Mouse (Mus musculus) midbrain, embryonic 11.5 days (tissue): ENCODE data around the gene Ogdh. TPM values are rescaled to one million over a fixed set of nuclear protein-coding genes. Genes with fewer than 3 reads are reported as not detected.
"Not testable (repeated sequence)": the region's sequence is repeated elsewhere in the genome, so short reads cannot be mapped to it uniquely, and the experiment has no call there.

Source experiments
- ATAC-seq: fragments of 200-750 bp; cut with Nextera tagmentation; 2 replicates; pipeline ENCODE4 v1.8.0; 2017; ENCODE audit warnings: moderate TSS enrichment, moderate library complexity; ENCODE audit not compliant: low FRiP score
- DNase-seq: peaks from one replicate; pipeline ENCODE4 v3.0.0; 2015; ENCODE audit warnings: low spot score; ENCODE audit errors: missing footprints
- H3K27ac ChIP-seq: fragments of 300-500 bp; sonication (generic); 2 replicates; pipeline ENCODE4 v1.5.1; 2014; ENCODE audit warnings: low read depth, low read length
- H3K27me3 ChIP-seq: fragments of 300-500 bp; sonication (generic); 2 replicates; pipeline ENCODE4 v1.6.1; 2014; ENCODE audit warnings: mild to moderate bottlenecking, low read length, moderate library complexity, mixed read lengths; ENCODE audit not compliant: control insufficient read depth, insufficient read depth
- H3K36me3 ChIP-seq: fragments of 300-500 bp; sonication (generic); 2 replicates; pipeline ENCODE4 v1.6.1; 2014; ENCODE audit warnings: mild to moderate bottlenecking, low read length, moderate library complexity, mixed read lengths; ENCODE audit not compliant: control insufficient read depth, insufficient read depth
- H3K4me1 ChIP-seq: fragments of 300-500 bp; sonication (generic); 2 replicates; pipeline ENCODE4 v1.6.1; 2014; ENCODE audit warnings: low read length; ENCODE audit not compliant: control insufficient read depth, insufficient read depth
- H3K4me2 ChIP-seq: fragments of 300-500 bp; sonication (generic); 2 replicates; pipeline ENCODE4 v1.6.1; 2014; ENCODE audit warnings: mild to moderate bottlenecking, moderate library complexity
- H3K4me3 ChIP-seq: fragments of 300-500 bp; sonication (generic); 2 replicates; pipeline ENCODE4 v1.5.1; 2014; ENCODE audit warnings: low read depth, low read length
- H3K9ac ChIP-seq: fragments of 300-500 bp; sonication (generic); 2 replicates; pipeline ENCODE4 v1.6.1; 2014; ENCODE audit warnings: low read length
- H3K9me3 ChIP-seq: fragments of 300-500 bp; sonication (generic); 2 replicates; pipeline ENCODE4 v1.6.1; 2016; ENCODE audit warnings: low read length; ENCODE audit not compliant: control insufficient read depth
- WGBS: fragments of 180-500 bp; shearing (Covaris S2); extraction: QIAGEN DNeasy Blood & Tissue Kit; methylation state at CpG from one replicate; pipeline ENCODE4 v1.1.7; 2014; 5-methylcytosine and 5-hydroxymethylcytosine counted together
- polyA plus RNA-seq: library from polyadenylated mRNA; unstranded; fragments of >200 nt; fragmentation: Nextera tagmentation; extraction: Ambion mirVana; gene quantifications from 2 replicates; pipeline ENCODE4 v1.2.1, GENCODE M21; 2014

The Ogdh gene
- polyA plus RNA-seq, 1 experiment from 2014 or later, result 80.4 TPM

DNA sequence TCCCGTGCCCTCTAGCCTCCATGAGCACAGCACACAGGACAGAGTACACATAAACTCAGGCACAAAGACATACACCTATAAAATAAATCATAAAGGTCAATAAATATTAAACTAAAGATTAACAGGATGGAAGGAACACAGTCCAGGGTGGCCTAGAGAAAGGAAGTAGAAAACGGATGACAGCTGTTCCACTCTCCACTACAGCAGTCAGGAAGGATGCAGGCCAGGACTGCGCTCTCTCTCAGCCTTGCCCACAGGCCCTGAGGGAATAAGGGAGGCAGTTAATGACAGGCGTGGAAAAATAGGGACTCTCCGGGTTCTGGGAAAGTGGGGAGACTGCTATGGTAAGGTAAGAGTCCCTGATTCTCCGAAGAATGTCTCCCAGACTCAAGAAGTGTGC, 75.0 kb downstream of the Ogdh start:
- Histone ChIP-seq H3K27ac (no peak overlapping the region), H3K4me3 (no peak overlapping the region), H3K4me2 (no peak overlapping the region), H3K27me3 (no peaks in the 10 kb centered on the region), H3K9ac (no peak overlapping the region), H3K36me3 (no peaks in the 10 kb centered on the region), H3K9me3 (no peaks in the 10 kb centered on the region), H3K4me1 (no peaks in the 10 kb centered on the region)
- WGBS, result 80% methylated on average over 6 of the region's 6 CpGs
- no peak for ATAC-seq
- no peak for DNase-seq

DNA sequence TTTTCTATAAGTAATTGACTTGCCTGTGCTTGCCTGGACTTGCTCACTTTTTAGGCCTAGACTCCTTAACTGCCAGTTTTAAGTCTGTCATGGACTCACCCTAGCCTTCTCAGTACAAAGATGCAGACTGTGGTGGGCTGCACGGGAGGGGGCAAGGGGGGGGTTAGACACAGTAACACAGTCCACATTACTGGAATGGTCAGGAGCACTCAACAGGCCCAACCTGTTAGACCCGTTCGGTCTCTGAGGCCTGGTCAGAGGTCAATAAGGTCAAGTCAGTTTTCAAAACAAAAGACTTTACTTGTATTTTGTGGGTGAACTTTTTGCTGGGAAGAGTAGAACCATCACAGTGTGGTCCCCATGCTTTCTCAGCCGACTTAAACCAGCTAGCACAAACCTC, 75.7 kb downstream of the Ogdh start:
- no peak overlapping the region for H3K27ac ChIP-seq
- H3K9me3 ChIP-seq, result no peaks in the 10 kb centered on the region
- H3K4me2 ChIP-seq, result no peak overlapping the region
- no peak overlapping the region for H3K9ac ChIP-seq
- H3K4me1 ChIP-seq, result no peaks in the 10 kb centered on the region
- H3K4me3 ChIP-seq, result no peak overlapping the region
- DNase-seq (no peak), ATAC-seq (no peak)
- H3K27me3 ChIP-seq, result no peaks in the 10 kb centered on the region
- no peaks in the 10 kb centered on the region for H3K36me3 ChIP-seq
- WGBS, result 74% methylated on average over 4 of the region's 4 CpGs

DNA sequence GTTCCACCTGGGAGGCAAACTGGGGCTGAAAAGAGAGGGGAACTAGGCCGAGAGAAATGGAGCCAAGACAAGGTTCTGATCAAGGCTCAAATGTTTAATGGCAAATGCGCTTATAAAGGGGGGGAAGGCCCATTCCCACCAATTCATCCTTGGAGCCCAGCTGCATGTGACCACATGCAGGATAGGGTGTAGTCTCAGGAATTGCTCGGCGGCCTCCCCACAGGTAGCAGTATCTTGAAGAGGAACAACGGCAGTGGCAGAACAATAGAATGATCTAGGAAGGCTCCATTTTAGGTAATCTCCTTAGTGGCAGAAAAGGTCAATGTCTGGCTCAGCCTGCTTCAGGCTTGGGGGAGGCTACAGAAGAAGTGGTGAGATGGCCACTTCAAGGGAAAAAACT, 76.6 kb downstream of the Ogdh start:
- not testable (repeated sequence) for H3K4me2 ChIP-seq, H3K4me3 ChIP-seq, ATAC-seq, H3K9ac ChIP-seq, H3K27me3 ChIP-seq, H3K9me3 ChIP-seq, DNase-seq, H3K27ac ChIP-seq, H3K4me1 ChIP-seq, H3K36me3 ChIP-seq
- WGBS, result 86% methylated on average over 5 of the region's 5 CpGs

DNA sequence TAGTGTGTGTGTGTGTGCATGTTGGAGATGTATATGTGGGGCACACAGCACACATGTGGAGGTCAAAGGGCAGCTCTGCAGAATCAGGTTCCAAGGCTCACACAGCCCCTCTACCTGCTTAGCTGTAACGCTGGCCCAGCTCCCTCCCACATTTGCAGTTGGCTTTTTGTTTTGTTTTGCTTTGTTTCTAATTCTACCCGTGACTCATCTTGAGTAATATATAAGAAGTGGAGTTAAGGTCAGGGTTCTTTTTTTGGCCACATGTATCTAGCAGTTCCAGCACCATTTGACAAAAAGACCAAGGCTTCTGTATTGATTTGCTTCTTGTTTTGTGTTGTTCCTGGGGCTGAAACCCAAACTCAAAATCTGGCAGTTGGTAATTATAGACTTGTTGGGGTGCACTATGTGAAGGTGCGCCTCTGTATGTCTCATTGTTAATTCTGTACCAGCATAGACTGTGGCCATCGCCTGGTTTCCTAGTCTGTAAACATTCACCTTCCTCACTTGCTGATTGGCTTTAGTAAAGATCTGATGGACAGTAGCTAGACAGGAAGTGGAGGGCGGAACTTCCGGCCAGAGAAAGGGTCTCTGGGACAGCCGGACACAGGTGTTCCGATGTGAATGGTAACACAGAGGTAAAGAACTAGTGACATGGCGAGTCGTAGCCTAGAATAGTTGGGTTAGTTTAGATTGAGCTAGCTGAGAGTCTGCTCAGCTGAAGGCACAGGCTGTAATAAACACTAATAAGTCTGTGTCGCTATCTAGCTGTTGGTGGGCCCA, 80.1 kb downstream of the Ogdh start:
- Histone ChIP-seq H3K36me3 (no peaks in the 10 kb centered on the region), H3K4me2 (no peak overlapping the region), H3K4me3 (no peak overlapping the region), H3K9me3 (no peaks in the 10 kb centered on the region), H3K27me3 (no peaks in the 10 kb centered on the region), H3K4me1 (no peaks in the 10 kb centered on the region), H3K27ac (no peak overlapping the region), H3K9ac (no peak overlapping the region)
- 87% methylated on average over 11 of the region's 11 CpGs for WGBS
- ATAC-seq (no peak), DNase-seq (no peak)

DNA sequence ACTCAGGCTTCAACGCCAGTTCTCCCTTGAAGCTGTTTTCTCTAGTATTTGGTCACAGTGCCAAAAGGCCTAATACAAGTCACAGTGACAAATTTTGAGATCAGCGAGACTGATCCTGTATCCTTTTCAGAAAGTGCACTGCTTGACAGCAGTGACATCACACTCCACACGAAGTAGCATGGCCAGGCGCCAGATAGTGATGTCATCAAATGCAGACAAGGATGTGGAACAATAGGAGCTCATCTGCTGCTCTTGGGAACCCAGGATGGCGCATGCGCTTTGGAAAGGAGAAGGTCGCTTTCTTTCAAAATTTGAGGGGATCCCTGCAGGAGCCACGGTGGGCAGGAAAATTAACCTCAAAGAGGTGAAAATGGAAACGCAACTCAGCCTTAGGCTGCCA, 81.4 kb downstream of the Ogdh start:
- Histone ChIP-seq H3K36me3 (no peaks in the 10 kb centered on the region), H3K4me2 (no peak overlapping the region), H3K4me3 (no peak overlapping the region), H3K4me1 (no peaks in the 10 kb centered on the region), H3K27me3 (no peaks in the 10 kb centered on the region), H3K9ac (no peak overlapping the region), H3K9me3 (no peaks in the 10 kb centered on the region), H3K27ac (no peak overlapping the region)
- DNase-seq (no peak), ATAC-seq (no peak)
- WGBS, result 91% methylated on average over 9 of the region's 9 CpGs

- Histone ChIP-seq H3K27me3 (no peaks in the 10 kb centered on the region), H3K27ac (no peak overlapping the region), H3K4me3 (no peak overlapping the region), H3K4me2 (no peak overlapping the region), H3K9me3 (no peaks in the 10 kb centered on the region), H3K9ac (no peak overlapping the region), H3K4me1 (no peaks in the 10 kb centered on the region), H3K36me3 (no peaks in the 10 kb centered on the region)
- ATAC-seq (no peak), DNase-seq (no peak)
- WGBS, result 88% methylated on average over 6 of the region's 6 CpGs
Measured at GRCm38 (mm10) chr11:6380916-6381315, 89.5 kb downstream of the Ogdh start.

GRCm38 (mm10) chr11:6388126-6388725, 96.8 kb downstream of the Ogdh start:
- Histone ChIP-seq H3K27me3 (no peaks in the 10 kb centered on the region), H3K27ac (peak overlapping the region; percentile 93), H3K9me3 (no peaks in the 10 kb centered on the region), H3K9ac (peak overlapping the region; percentile 97; the same call in 1 of the 2 replicates), H3K4me3 (no peak overlapping the region; the same call in 1 of the 2 replicates), H3K4me1 (peaks cover 14% of the 10 kb centered on the region), H3K36me3 (peaks cover 3% of the 10 kb centered on the region; the same call in 1 of the 2 replicates), H3K4me2 (no peak overlapping the region)
- ATAC-seq, result no peak
- WGBS, result 87% methylated on average over 6 of the region's 6 CpGs
- DNase-seq, result no peak

- H3K27ac ChIP-seq, result peak within 1 kb of the TSS; percentile 93
- H3K4me1 ChIP-seq, result peaks cover 14% of the 10 kb centered on the region
- H3K9ac ChIP-seq, result peak within 1 kb of the TSS; percentile 97
- H3K27me3 ChIP-seq, result no peaks in the 10 kb centered on the region
- H3K4me2 ChIP-seq, result peak within 1 kb of the TSS; percentile 62
- WGBS, result 13% methylated on average over 35 of the region's 60 CpGs
- ATAC-seq, result peak; percentile 99
- no peaks in the 10 kb centered on the region for H3K9me3 ChIP-seq
- H3K36me3 ChIP-seq, result peaks cover 3% of the 10 kb centered on the region; the same call in 1 of the 2 replicates
- DNase-seq, result peak; percentile 100
- peak within 1 kb of the TSS; percentile 97 for H3K4me3 ChIP-seq
Measured at GRCm38 (mm10) chr11:6388726-6389413, 97.4 kb downstream of the Ogdh start, which contains the start of gene Zmiz2. Gene Zmiz2, plus strand, starts transcription at chr11:6389074.

- ATAC-seq, result peak; percentile 36
- Histone ChIP-seq H3K9ac (peak overlapping the region; percentile 97), H3K4me3 (peak overlapping the region; percentile 97), H3K36me3 (peaks cover 3% of the 10 kb centered on the region; the same call in 1 of the 2 replicates), H3K9me3 (no peaks in the 10 kb centered on the region), H3K27ac (peak overlapping the region; percentile 14), H3K4me2 (peak overlapping the region; percentile 62), H3K4me1 (peaks cover 14% of the 10 kb centered on the region), H3K27me3 (no peaks in the 10 kb centered on the region)
- peak; percentile 94 for DNase-seq
- WGBS, result under 1% methylated on average over 31 of the region's 43 CpGs
Measured at GRCm38 (mm10) chr11:6389483-6389921, 98.1 kb downstream of the Ogdh start.
